Mouse (Mus musculus) bone marrow macrophage, adult 2 months (primary cell): ENCODE data around the gene Nedd1. TPM values are rescaled to one million over a fixed set of nuclear protein-coding genes. Genes with fewer than 3 reads are reported as not detected.

Experiments
- H3K27ac ChIP-seq: 2 replicates; pipeline ENCODE4 v1.5.1; 2012; ENCODE audit warnings: low read depth, low read length; ENCODE audit not compliant: insufficient read depth
- H3K4me1 ChIP-seq: 2 replicates; pipeline ENCODE4 v1.6.1; 2012; ENCODE audit warnings: low read length; ENCODE audit not compliant: control insufficient read depth, insufficient read depth
- H3K4me3 ChIP-seq: 2 replicates; pipeline ENCODE4 v1.5.1; 2012; ENCODE audit warnings: mild to moderate bottlenecking, low read length, moderate library complexity; ENCODE audit not compliant: insufficient read depth
- CTCF ChIP-seq: IDR thresholded peaks from 2 replicates; pipeline ENCODE4 v1.5.1; 2012; ENCODE audit warnings: low read depth, mild to moderate bottlenecking, low read length, moderate library complexity
- POLR2A ChIP-seq: IDR thresholded peaks from 2 replicates; pipeline ENCODE4 v1.6.1; 2012; ENCODE audit warnings: mild to moderate bottlenecking, low read depth, low read length, borderline replicate concordance
- polyA plus RNA-seq: library from polyadenylated mRNA; stranded (reverse); fragments of >200 nt; gene quantifications from 2 replicates; pipeline ENCODE4 v1.2.4, GENCODE M21; 2012; ENCODE audit not compliant: missing spikeins, insufficient read depth, insufficient read length

Nedd1 gene
- polyA plus RNA-seq = 16.0 and 18.7 TPM in 2 replicates

GRCm38 (mm10) chr10:92721771-92722619 lies at the start of gene Nedd1:
Gene Nedd1 (minus strand): TSS chr10:92722420.
- Histone ChIP-seq H3K27ac (peak within 1 kb of the TSS; percentile 48), H3K4me1 (no peaks in the 10 kb centered on the region), H3K4me3 (peak within 1 kb of the TSS; percentile 98)
- TF ChIP-seq POLR2A = no peak
- no peak for TF ChIP-seq CTCF

DNA sequence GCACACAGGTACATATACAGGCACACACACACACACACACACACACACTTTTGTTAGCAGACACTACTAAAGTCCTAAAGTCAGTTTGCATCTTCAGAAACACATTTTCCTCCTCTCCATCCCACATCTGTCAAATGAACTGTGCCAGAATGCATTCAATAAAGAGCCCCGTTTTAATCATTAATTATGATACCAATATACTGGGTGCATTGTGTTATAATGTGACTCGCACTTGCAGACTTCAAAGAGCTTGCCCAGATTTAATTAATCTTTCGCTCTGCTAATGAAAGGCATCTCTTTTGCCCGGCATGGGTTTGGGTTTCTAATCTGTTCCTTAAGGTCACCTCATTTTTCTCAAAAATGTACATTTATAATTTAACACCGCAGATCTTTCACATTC lies 32.1 kb upstream of the Nedd1 start:
- no peak for TF ChIP-seq POLR2A
- TF ChIP-seq CTCF = no peak
- no peak overlapping the region for H3K4me3 ChIP-seq
- H3K4me1 ChIP-seq = no peaks in the 10 kb centered on the region
- H3K27ac ChIP-seq = no peak overlapping the region

GRCm38 (mm10) chr10:92730339-92730738 lies 8.1 kb upstream of the Nedd1 start:
- Histone ChIP-seq H3K4me3 (no peak overlapping the region), H3K27ac (no peak overlapping the region), H3K4me1 (no peaks in the 10 kb centered on the region)
- no peak for TF ChIP-seq CTCF
- TF ChIP-seq POLR2A = no peak

DNA sequence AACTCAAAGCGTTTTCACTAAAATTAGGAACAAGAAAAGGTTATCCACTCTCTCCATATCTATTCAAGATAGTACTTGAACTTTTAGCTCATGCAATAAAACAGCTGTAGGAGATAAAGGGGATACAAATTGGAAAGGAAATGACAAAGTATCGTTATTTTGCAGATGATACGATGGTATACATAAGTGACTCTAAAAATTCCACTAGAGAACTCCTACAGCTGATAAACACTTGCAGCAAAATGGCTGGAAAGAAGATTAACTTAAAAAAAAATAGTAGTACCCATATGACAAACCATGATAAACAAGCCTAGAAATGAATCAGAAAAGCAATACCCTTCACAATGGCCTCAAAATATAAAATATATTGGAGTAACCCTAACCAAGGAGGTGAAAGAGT lies 6.5 kb upstream of the Nedd1 start:
- Histone ChIP-seq H3K4me3 (no peak overlapping the region), H3K27ac (no peak overlapping the region), H3K4me1 (no peaks in the 10 kb centered on the region)
- no peak for TF ChIP-seq CTCF
- TF ChIP-seq POLR2A = no peak

DNA sequence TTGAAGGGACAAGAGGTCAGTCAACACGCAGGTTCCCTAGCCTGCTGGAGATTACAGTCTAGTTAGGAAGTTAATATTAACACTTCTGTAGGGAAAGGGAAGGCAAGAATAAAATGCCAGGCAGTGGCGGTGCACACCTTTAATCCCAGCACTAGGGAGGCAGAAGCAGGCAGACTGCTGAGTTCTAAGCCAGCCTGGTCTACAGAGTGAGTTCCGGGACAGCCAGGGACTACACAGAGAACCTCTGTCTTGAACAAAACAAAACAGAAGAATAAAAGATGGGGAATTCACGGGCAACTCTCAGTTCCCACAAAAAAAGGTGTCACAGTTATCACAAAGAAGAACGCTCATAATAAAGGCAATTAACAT lies 384 bp upstream of the Nedd1 start:
- Histone ChIP-seq H3K4me1 (no peaks in the 10 kb centered on the region), H3K27ac (peak overlapping the region; percentile 36; the same call in 1 of the 2 replicates), H3K4me3 (peak overlapping the region; percentile 98)
- TF ChIP-seq CTCF = no peak
- TF ChIP-seq POLR2A = no peak

DNA sequence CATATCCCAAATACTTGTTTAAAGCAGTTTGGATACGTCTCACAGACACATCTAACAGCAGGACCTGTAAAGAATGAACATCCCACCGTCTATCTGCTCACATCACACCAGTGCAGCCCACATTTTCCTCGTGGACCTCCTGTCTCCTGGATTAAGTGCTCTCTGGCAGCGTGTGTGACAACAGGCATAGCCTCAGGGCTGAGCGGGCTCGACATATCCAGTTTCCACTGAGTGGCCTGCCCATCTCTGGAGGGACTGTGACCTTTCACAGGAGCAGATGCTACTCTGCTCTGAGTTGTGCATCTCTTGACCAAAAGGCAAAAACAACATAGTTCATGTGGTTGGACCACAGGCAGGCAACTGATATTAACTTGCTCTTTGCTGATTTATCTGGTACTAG lies 23.2 kb downstream of the Nedd1 start:
- no peak overlapping the region for H3K4me3 ChIP-seq
- TF ChIP-seq POLR2A = no peak
- TF ChIP-seq CTCF = no peak
- H3K4me1 ChIP-seq = no peaks in the 10 kb centered on the region
- no peak overlapping the region for H3K27ac ChIP-seq

GRCm38 (mm10) chr10:92675056-92675455 lies 47.2 kb downstream of the Nedd1 start:
- Histone ChIP-seq H3K27ac (no peak overlapping the region), H3K4me1 (no peaks in the 10 kb centered on the region), H3K4me3 (no peak overlapping the region)
- TF ChIP-seq CTCF (no peak), POLR2A (no peak)

GRCm38 (mm10) chr10:92671906-92672305 lies 50.3 kb downstream of the Nedd1 start:
- Histone ChIP-seq H3K27ac (no peak overlapping the region), H3K4me3 (no peak overlapping the region), H3K4me1 (no peaks in the 10 kb centered on the region)
- no peak for TF ChIP-seq CTCF

GRCm38 (mm10) chr10:92665287-92665686 lies 56.9 kb downstream of the Nedd1 start:
- H3K27ac ChIP-seq = no peak overlapping the region
- no peak for TF ChIP-seq POLR2A
- no peak overlapping the region for H3K4me3 ChIP-seq
- no peaks in the 10 kb centered on the region for H3K4me1 ChIP-seq

GRCm38 (mm10) chr10:92653266-92653665 lies 69.0 kb downstream of the Nedd1 start:
- TF ChIP-seq POLR2A (no peak), CTCF (no peak)
- Histone ChIP-seq H3K27ac (no peak overlapping the region), H3K4me1 (no peaks in the 10 kb centered on the region), H3K4me3 (no peak overlapping the region)

GRCm38 (mm10) chr10:92652399-92652920 lies 69.8 kb downstream of the Nedd1 start:
- no peak overlapping the region for H3K4me3 ChIP-seq
- no peaks in the 10 kb centered on the region for H3K4me1 ChIP-seq
- TF ChIP-seq POLR2A = no peak
- no peak for TF ChIP-seq CTCF
- H3K27ac ChIP-seq = no peak overlapping the region
